Mouse (Mus musculus): ENCODE measurements around the gene Ncoa3.

Ncoa3 gene

GRCm38 (mm10) chr2:166108326-166108725 lies 115.9 kb downstream of the Ncoa3 start:
- DNase-seq, result peak; percentile 91

DNA sequence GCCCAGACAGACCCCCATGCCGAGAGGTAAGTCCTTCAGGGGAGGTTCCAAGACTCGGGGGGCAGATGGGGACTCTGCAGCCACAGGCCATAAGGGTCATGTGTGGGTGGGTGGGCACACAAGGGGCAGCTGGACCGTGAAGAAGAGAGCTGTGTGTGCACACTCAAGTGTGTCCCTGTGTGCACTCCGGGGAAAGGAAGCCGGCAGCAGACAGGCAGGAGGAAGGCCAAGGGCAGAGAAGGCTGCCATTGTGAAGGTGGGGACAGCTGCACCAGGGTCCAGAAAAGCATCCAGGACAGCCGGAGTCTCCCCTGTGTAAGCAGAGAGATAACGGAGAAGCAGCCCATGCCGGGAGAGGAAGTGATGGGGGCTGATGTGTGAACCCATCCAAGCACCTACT lies 118.3 kb downstream of the Ncoa3 start:
- DNase-seq, result no peak

DNA sequence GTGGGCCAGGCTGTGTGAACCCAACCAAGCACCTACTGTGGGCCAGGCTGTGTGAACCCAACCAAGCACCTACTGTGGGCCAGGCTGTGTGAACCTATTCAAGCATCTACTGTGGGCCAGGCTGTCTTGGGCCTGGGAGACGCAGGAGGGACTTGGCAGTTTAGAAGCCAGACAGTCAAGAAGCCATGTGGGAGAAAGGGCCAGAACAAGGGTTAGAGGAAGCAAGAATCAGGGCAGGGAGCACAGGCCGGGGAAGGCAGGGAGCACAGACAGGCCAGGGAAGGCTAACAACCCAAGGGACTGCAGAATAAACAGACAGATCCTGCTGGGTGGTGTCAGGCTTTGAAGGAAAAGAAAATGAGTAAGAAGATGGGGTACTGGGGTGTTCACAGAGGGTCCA lies 118.8 kb downstream of the Ncoa3 start:
- DNase-seq, result no peak

GRCm38 (mm10) chr2:166111831-166112250 lies 119.4 kb downstream of the Ncoa3 start:
- peak; percentile 37 for DNase-seq

GRCm38 (mm10) chr2:166112986-166113385 lies 120.5 kb downstream of the Ncoa3 start:
- DNase-seq, result no peak

DNA sequence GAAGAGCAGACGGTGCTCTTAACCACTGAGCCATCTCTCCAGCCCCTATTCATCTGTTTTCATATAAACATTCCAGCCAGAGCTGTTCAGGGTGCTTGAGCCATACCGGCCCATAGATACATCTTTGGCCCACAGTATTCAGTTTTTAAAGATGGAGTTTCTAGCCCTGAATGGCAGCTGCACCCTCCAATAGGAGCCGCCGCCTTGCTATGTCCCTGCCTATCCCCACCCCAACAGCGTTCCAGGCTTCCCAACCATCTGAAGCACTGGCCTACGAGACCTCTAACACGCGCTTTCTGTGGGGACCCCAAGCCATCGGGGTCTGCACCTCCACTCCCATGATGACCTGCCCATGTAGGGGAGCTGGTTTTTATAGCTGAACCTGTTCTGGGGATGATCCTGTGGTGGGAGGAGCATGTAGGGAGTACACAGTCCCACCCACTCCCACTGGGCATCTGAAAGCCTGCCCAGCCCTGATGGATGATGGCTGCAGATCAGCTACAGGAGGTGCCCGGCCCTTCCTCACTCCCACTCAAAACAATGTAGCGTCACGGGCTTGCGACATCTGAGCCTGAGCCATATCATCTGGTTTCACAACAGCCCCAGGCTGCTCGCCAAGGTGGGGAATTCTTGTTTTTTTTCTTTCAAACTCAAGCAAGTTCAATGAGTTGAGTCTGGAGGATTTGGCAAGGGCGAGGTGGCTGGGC lies 123.3 kb downstream of the Ncoa3 start:
- peak; percentile 58 for DNase-seq

GRCm38 (mm10) chr2:166116278-166116608 lies 123.8 kb downstream of the Ncoa3 start:
- DNase-seq, result no peak

- DNase-seq, result no peak
Measured at GRCm38 (mm10) chr2:166116704-166117103, 124.3 kb downstream of the Ncoa3 start.

DNA sequence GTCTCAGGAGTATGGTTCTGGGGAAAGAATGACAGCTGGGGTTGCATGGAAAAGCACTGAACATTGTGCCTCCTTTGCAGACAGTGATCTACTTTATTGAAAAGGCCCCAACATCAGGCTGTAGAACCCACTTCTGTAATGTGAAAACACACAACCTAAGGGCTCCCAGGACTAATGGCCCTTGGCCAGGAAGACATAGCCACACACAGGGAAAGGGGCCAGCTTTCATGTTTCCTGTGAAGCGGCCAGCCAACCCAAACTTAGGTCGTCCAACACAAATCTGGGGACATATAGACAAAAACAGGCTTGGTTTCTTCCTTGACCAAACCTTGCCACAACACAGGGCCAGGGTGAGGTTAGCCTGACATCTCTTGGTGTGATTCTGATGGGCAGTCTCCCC lies 127.6 kb downstream of the Ncoa3 start:
- DNase-seq, result no peak

DNA sequence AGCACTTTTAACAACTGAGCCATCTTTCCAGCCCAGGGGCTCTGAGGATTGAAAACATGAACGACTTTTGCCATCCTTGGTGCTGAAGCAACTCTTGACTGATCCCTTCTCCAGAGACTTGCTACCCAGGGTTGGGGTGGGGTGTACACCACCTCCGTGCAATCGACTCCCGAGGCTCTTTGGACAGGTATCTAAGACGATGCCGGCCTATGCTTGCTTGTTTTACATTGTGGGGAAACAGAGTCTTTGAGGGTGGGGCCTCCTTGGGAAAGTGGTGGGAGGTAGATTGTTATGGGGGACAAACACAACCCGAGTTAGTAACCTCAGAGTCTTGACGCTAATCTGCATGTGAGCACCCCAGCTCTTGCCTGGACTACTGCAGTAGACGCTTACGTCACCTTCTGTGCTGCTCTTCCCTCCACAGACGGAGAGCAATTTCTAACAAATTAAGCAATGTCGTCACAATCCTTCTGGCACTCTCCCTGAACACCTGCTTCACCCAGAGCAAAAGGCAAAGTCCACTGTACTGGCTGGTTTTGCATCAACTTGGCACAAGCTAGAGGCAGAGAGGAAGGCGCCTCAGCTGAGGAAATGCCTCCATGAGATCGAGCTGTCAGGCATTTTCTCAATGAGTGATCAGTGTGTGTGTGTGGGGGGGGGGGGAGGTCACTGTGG lies 129.4 kb downstream of the Ncoa3 start:
- DNase-seq, result peak; percentile 87

GRCm38 (mm10) chr2:166122781-166123180 lies 130.3 kb downstream of the Ncoa3 start:
- DNase-seq, result no peak
